Mouse (Mus musculus) ES-Bruce4 (cell line): Measurements from ENCODE around the gene Gtf2i.

Experiments
- CTCF ChIP-seq: IDR thresholded peaks from one replicate; pipeline ENCODE4 v1.8.1; 2011; ENCODE audit warnings: low read depth, low read length
- EP300 ChIP-seq: IDR thresholded peaks from 2 replicates; pipeline ENCODE4 v1.6.1; 2011; ENCODE audit warnings: low read depth, low read length; ENCODE audit not compliant: insufficient read depth
- POLR2A ChIP-seq: IDR thresholded peaks from one replicate; pipeline ENCODE4 v1.8.1; 2011; ENCODE audit warnings: low read length; ENCODE audit not compliant: insufficient read depth

DNA sequence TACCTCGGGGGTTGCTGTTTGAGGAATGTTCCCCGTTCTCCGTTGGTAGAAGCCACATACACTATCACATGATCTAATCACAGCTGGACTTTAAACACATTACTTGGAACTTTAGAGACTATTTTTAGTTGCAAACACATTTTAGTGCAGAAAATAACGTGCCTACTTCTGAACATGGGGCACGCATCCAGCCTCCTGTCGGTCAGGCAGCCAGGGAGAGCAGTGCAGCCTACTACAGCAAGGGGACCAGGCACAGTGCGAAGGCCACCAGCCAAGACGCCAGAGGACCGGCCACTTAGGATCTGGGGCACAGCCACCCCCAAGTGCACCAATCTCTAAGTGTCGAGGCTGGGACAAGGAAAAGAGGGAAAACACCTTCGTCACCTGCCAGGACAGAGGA, 39.5 kb downstream of the Gtf2i start:
- no peak for TF ChIP-seq CTCF
- no peak for TF ChIP-seq POLR2A
- TF ChIP-seq EP300: no peak
